Mouse (Mus musculus) thymus, adult 2 months (tissue): Measurements from ENCODE around the gene Pygo1. TPM values are rescaled to one million over a fixed set of nuclear protein-coding genes. Genes with fewer than 3 reads are reported as not detected.

Experiments
- DNase-seq: peaks from one replicate; pipeline ENCODE4 v3.0.0; 2021
- H3K27ac ChIP-seq: fragments of 200-500 bp; 2 replicates; pipeline ENCODE4 v1.5.1; 2012; ENCODE audit warnings: low read length, control low read depth; ENCODE audit not compliant: control insufficient read depth, insufficient read depth
- H3K27me3 ChIP-seq: fragments of 200-500 bp; 2 replicates; pipeline ENCODE4 v1.6.1; 2012; ENCODE audit warnings: mild to moderate bottlenecking, low read length, moderate library complexity, mixed read lengths; ENCODE audit not compliant: control insufficient read depth, insufficient read depth
- H3K36me3 ChIP-seq: fragments of 200-500 bp; 2 replicates; pipeline ENCODE4 v1.6.1; 2012; ENCODE audit warnings: mild to moderate bottlenecking, low read length, moderate library complexity; ENCODE audit not compliant: control insufficient read depth, insufficient read depth
- H3K4me1 ChIP-seq: fragments of 200-500 bp; replicated peaks from 2 replicates; pipeline ENCODE4 v1.6.1; 2012; ENCODE audit warnings: low read length; ENCODE audit not compliant: control insufficient read depth, insufficient read depth
- H3K4me3 ChIP-seq: fragments of 200-500 bp; 2 replicates; pipeline ENCODE4 v1.5.1; 2012; ENCODE audit warnings: mild to moderate bottlenecking, low read length, control low read depth, moderate library complexity; ENCODE audit not compliant: control insufficient read depth, insufficient read depth
- CTCF ChIP-seq: fragments of 200-500 bp; IDR thresholded peaks from 2 replicates; pipeline ENCODE4 v1.5.1; 2012; ENCODE audit warnings: mild to moderate bottlenecking, control low read depth, low read length, moderate library complexity, borderline replicate concordance; ENCODE audit not compliant: control insufficient read depth, poor library complexity, insufficient read depth; ENCODE audit errors: extremely low read depth
- POLR2A ChIP-seq: fragments of 200-500 bp; IDR thresholded peaks from 2 replicates; pipeline ENCODE4 v1.6.1; 2012; ENCODE audit warnings: mild to moderate bottlenecking, low read length, control low read depth, moderate library complexity; ENCODE audit not compliant: control insufficient read depth, poor library complexity, insufficient read depth; ENCODE audit errors: extremely low read depth
- WGBS: fragments of 180-500 bp; shearing (Covaris S2); methylation state at CpG from one replicate; pipeline ENCODE4 v1.1.7; 2018; 5-methylcytosine and 5-hydroxymethylcytosine counted together
- polyA plus RNA-seq: library from polyadenylated mRNA; depleted of rRNA; stranded (reverse); fragments of >200 nt; gene quantifications from 2 replicates; pipeline ENCODE4 v1.2.3, GENCODE M21; 2012

Gene Pygo1
- polyA plus RNA-seq, 1 experiment, result 0.38 TPM

DNA sequence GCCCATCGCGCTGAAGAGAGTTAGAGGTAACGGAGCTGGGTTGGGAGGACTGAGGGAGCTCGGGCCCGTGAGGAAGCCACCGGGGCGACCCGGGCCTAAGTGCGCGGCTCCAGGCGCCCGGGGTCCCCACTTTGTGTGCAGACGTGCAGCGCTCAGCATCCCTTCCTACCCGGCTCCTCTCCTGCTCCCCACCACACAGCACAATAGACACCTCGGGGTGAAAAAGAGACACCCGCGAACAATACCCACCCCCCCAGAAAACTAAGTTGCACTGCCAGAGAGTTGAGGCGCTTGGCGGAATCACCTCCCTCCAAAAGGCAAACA is 452 bp downstream of the Pygo1 start:
- TF ChIP-seq POLR2A (no peak), CTCF (no peak)
- peaks cover 13% of the 10 kb centered on the region for H3K27me3 ChIP-seq
- H3K36me3 ChIP-seq, result no peaks in the 10 kb centered on the region
- DNase-seq, result no peak
- peak overlapping the region; percentile 34 for H3K4me3 ChIP-seq
- WGBS, result 12% methylated on average over 20 of the region's 20 CpGs
- no peak overlapping the region for H3K27ac ChIP-seq
- peaks cover 6% of the 10 kb centered on the region; the same call in 1 of the 2 replicates for H3K4me1 ChIP-seq

GRCm38 (mm10) chr9:72931166-72931790 is 5.8 kb downstream of the Pygo1 start:
- DNase-seq, result no peak
- no peak for TF ChIP-seq POLR2A
- TF ChIP-seq CTCF, result no peak
- Histone ChIP-seq H3K4me1 (no peaks in the 10 kb centered on the region), H3K27me3 (peaks cover 3% of the 10 kb centered on the region), H3K36me3 (no peaks in the 10 kb centered on the region), H3K27ac (no peak overlapping the region), H3K4me3 (no peak overlapping the region)
- 86% methylated on average over 13 of the region's 13 CpGs for WGBS

DNA sequence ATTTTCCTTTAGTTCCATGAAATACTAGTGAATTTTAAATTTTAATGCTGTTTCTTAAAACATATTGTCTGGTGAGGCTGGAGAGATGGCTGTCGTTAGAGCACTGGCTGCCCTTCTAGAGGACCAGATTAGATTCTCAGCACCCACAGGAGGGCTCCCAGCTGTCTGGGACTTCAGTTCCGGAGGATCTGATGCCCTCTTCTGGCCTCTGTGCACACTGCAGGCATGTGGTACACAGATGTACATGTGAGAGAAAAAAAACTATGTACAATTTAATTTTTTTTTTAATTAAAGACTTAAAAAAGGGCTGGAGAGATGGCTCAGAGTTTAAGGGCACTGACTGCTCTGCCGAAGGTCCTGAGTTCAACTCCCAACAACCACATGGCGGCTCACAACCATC is 9.9 kb downstream of the Pygo1 start:
- 95% methylated on average over 4 of the region's 4 CpGs for WGBS
- H3K4me3 ChIP-seq, result no peak overlapping the region
- no peak for DNase-seq
- no peaks in the 10 kb centered on the region for H3K27me3 ChIP-seq
- no peak for TF ChIP-seq CTCF
- no peak for TF ChIP-seq POLR2A
- no peak overlapping the region for H3K27ac ChIP-seq
- H3K36me3 ChIP-seq, result no peaks in the 10 kb centered on the region
- no peaks in the 10 kb centered on the region for H3K4me1 ChIP-seq

- no peaks in the 10 kb centered on the region for H3K27me3 ChIP-seq
- no peak overlapping the region for H3K4me3 ChIP-seq
- no peaks in the 10 kb centered on the region for H3K36me3 ChIP-seq
- H3K4me1 ChIP-seq, result no peaks in the 10 kb centered on the region
- no peak for DNase-seq
- no peak for TF ChIP-seq CTCF
- no peak for TF ChIP-seq POLR2A
- 90% methylated on average over 2 of the region's 2 CpGs for WGBS
- no peak overlapping the region for H3K27ac ChIP-seq
Measured at GRCm38 (mm10) chr9:72936301-72936700, 10.9 kb downstream of the Pygo1 start.

DNA sequence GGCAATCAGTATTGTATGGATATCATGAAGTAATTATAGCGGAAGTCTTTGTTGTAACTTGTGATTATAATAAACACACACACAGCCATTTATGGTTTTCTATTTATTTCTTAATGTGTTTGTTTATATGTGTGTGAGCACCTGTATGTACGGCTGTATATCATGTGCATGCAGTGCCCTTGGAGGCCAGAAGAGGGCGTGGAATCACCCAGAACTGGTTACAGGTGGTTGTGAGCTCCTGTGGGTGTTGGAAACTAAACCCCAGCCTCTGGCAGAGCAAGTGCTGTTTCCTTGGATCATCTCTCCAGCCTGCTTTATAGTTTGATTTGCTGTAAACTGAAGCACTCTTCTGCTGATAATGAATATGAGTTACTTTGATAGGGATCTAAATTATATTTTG is 18.0 kb downstream of the Pygo1 start:
- WGBS, result 81% methylated on average over 3 of the region's 3 CpGs
- H3K4me3 ChIP-seq, result no peak overlapping the region

DNA sequence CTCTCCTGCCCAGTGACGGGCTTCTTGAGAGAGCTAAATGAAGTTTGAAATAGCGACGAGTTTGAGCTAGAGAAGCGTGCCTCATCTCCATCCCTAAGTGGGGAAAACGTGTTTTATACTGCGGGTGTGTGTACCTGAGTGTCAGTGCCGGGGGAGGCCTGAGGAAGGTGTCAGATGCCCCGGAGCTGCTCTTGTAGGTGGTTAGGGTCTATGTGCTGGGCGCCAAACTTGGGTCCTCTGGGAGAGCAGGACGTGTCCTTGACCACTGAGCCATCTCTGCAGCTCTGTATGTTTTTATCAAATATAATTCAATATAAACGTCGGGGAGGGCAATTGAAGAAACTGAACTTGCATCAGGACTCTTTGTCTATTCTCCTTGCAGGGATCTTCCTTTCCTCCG is 18.8 kb downstream of the Pygo1 start:
- TF ChIP-seq CTCF (no peak), POLR2A (no peak)
- no peak overlapping the region for H3K27ac ChIP-seq
- no peaks in the 10 kb centered on the region for H3K36me3 ChIP-seq
- no peak overlapping the region for H3K4me3 ChIP-seq
- H3K4me1 ChIP-seq, result no peaks in the 10 kb centered on the region
- H3K27me3 ChIP-seq, result no peaks in the 10 kb centered on the region
- WGBS, result 95% methylated on average over 13 of the region's 13 CpGs
- DNase-seq, result no peak

More for the DNA sequence above, 18.0 kb downstream of the Pygo1 start:
- H3K36me3 ChIP-seq, result no peaks in the 10 kb centered on the region
- no peaks in the 10 kb centered on the region for H3K4me1 ChIP-seq
- H3K27me3 ChIP-seq, result no peaks in the 10 kb centered on the region
- TF ChIP-seq CTCF (no peak), POLR2A (no peak)
- no peak overlapping the region for H3K27ac ChIP-seq
- no peak for DNase-seq

- Histone ChIP-seq H3K4me3 (no peak overlapping the region), H3K36me3 (no peaks in the 10 kb centered on the region), H3K27me3 (no peaks in the 10 kb centered on the region), H3K4me1 (no peaks in the 10 kb centered on the region), H3K27ac (no peak overlapping the region)
- TF ChIP-seq CTCF (no peak), POLR2A (no peak)
- DNase-seq, result no peak
- 100% methylated on average over 1 of the region's 1 CpGs for WGBS
Measured at GRCm38 (mm10) chr9:72947010-72947409, 21.6 kb downstream of the Pygo1 start.
